Mouse (Mus musculus) frontal cortex, adult (tissue): ENCODE measurements at regions not wholly inside any gene's neighbourhood (a gene's known extent, or its start where the extent isn't known, plus 50 kb on each side); places are given as distances from the start of the nearest gene placed in this dataset.
A peak's percentile ranks its signal among the peaks of the same experiment; 100 is the strongest.

Source experiments
- ATAC-seq: cut with Nextera tagmentation; 2 replicates; pipeline ENCODE4 v1.9.2; 2017; ENCODE audit warnings: mild to moderate bottlenecking, moderate library complexity, mixed read lengths; ENCODE audit not compliant: low TSS enrichment

DNA sequence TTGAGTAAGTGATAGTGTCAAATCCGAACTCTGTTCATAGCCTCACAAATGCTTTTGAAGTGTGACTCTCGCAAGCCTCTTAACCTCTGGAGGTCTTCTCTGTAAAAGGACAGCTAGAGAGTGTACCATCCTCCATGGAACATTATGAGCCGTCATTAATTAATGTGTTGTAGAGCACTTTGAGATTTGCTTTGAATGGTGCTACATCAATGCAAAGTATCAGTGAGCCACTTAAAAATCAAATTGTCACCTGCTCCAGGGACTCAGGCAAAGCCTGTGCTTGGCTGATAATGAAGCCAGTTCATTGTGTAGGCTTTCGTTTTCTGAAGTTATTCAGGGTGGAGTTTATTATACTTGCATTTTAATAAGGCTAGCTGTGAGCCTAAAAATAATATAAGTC, 801.8 kb upstream of the B3galt2 start:
- no peak for ATAC-seq

DNA sequence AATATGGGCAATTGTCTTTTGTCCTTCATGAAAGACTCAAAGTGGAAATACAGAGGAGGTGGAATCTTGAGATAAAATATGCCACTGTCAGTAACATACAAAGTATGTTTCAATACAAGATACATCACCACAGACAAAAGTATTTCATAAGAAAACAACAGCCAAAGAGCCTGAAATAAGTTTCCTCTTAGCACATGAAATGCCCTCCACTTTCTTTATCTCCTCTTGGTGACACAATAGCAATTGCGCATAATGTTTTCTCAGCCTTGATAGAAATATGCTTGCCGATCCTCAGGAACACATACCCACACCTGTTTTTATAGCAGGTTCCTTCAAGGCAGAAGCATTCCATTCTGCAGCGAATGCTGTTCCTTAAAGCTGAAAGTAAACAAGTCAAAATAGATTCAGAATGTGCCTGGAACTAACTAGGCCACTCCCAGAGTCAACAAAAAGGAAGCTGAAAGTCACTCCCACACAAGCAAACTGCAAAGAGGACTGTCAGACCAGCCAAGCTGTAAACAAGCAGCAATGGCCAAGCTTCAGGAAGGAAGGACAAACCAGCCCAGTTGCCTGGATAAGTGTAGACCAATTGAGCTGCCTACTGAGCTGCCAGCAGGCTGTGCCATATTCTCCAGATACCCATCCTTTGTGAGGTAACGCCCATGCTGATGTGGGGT, 773.3 kb upstream of the B3galt2 start:
- ATAC-seq, result no peak

DNA sequence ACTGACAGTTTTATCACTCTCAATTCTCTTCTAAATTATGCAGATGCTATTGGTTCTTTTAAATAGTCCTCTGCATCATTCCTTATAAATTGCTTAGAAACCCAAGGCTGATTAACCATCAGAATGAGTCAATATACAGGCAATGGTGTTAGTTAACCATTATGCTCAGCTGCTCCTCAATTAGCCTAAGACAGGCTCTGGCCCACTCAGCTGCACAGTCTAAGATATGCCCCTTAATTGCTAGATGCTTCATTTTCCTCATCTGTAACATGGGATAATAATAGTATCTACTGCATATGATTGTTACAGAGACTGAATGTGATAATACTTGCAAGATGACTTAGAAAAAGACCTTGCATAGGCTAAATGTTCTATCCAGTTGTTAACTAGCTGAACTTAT, 748.6 kb upstream of the B3galt2 start:
- no peak for ATAC-seq

DNA sequence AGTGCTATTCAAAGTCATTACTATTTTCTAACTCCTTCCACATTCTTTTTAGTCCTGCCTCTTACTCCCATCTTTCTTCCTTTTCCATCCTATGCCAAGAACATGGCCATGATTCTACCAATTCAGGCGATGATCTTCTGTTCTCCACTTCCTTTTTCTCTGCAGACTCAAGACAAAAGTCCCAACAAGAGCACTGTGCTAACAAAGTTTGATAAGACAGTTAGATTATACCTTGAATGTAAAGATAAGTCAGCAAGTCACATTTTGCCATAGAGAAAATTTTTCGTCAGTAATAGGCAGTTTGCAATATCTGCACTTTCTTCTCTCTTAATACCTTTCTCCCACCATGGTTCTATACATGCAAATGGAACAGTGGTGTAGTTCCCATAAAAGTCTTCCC, 747.3 kb upstream of the B3galt2 start:
- ATAC-seq, result no peak

DNA sequence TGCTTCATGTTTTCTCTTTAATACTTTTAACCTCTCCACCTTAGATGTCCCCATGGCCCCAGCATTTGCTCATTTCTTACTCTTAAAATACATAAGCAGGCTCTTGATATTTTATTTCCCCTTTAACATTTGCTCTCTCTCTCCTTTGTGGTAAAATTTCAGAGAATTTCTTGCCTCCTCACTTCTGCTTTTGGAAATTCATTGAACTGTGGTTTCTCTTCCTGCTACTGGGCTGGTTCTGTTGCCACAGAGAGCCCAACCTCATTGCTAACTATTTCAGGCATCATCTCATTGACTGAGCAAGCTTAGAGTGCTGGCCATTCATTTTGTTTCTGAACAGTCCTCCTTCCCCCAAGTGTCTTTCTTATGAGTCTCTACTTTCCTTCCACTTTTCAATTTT, 746.3 kb upstream of the B3galt2 start:
- ATAC-seq, result no peak

DNA sequence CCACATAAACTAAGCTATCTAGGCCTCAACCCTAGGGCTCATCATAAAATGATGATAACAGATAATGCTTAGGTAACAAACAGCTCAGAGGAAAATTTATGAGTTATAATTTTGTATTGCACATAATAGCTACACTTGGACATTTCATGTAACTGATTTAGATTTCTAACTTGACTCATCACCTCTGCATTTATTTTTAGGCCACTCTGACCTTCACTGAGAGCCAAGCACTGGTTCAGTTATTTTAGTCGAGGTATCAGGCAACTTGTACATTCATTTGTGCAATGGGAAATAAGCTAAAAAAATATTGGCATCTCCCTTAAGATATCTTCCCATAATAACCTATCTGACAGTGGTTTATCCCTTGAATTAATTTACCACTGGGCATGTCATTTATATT, 745.4 kb upstream of the B3galt2 start:
- no peak for ATAC-seq

DNA sequence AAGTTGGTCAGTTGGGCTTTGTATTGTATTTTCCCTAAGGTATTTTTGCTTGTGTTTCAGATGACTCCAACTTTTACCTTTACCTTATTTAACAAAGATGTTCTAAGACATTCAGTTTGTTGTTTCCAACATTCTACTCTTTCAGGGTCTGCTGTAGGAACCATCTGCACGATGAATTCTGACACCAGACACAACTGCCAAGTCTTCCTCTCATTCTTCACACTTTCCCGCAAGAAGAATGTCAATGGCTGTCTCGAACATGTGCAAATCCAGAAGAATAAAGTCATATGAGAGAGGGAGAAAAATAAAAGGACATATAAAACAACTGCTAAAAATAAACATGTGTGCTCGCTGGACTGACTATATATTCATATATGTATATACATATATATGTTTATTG, 730.6 kb upstream of the B3galt2 start:
- peak; percentile 86 for ATAC-seq

DNA sequence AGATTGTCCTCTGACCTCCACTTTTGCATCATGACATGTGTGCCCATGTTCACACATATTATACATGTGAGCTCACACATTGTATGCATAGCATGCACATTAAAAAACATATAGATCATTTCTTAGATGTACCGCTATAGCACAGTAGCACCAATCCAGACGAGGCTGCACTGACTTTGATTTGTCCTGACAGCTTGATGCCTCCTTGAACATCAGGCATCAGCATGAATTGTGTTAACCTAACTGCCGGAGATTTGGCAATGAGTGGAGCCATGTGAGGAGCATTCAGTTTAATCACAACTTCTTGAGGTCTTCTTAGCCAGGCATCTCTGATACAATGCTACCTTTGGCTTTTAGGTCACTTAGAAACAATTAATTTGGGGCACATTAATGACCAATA, 683.8 kb upstream of the B3galt2 start:
- no peak for ATAC-seq

DNA sequence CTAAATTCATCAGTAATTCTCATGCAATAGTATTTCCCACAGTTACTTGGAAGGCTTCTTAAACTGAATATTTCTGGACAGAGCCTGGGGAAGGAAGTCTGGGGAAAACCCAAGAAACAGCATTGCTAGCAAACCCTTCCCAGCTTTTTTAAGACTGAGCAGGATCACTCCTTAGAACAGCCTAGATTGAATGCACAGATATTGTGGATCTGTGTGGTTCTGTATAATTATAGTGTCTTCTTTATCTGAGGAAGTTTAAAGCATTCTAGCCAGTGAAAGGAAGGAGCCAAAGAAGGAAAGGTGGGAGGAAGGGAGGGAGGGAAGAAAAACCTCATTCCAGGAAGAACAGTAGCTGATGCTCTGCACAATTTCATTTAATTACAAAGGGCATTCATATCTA, 669.0 kb upstream of the B3galt2 start:
- peak; percentile 96 for ATAC-seq

DNA sequence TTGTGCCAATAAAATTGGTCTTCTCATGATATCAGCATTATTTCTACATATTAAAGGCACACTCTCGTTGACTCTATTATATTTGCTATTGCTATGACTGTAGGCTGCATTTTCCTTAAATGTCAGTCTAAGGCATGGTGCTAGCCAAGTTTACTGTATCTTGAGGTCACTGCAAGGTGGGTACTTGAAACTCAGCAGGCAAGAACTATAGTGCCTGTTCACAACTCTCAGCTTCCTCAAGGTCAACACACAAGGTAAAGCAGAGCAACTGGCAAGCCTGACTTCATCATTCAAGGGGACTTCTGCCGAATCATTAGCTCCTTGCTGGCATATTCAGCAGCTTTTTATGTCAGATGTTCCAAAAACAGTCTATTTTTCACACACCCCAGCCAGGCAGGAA, 667.1 kb upstream of the B3galt2 start:
- ATAC-seq, result no peak

DNA sequence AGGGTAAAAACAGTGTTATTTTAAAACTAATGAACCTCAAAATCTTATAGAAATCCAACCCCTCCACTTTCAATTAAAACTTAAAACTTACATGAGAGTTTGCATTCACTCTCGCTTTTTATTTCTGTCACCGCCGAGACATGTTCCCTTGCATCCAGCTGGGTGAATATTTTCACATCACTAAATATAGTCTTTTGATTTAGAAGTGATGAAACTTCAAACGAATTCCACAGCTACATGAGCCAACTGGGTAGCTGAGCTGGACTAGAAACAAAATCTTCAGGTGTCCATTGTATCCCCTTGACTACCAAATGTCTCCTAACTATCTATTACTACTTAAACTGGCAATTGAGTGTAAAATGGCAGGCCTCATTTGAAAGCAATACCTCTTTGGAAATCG, 657.5 kb upstream of the B3galt2 start:
- peak; percentile 94 for ATAC-seq

DNA sequence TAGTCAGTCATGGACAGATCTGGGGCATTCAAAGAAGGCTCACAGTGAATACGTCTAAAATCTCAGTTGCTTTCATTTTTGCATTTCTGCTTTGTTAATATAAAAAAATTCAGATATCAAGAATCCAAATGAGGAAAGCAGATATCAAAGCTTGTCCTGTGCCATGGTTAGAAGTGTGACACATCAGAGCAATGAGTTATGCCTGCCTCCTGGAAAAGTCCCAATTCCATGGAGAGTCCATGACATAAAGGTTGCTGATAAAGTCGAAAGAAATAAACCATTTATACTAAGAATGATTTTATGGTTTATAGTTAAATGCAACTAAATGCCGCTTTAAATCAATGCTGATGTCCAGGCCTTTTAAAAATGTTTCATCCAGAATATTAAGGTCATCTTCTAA, 656.8 kb upstream of the B3galt2 start:
- no peak for ATAC-seq

DNA sequence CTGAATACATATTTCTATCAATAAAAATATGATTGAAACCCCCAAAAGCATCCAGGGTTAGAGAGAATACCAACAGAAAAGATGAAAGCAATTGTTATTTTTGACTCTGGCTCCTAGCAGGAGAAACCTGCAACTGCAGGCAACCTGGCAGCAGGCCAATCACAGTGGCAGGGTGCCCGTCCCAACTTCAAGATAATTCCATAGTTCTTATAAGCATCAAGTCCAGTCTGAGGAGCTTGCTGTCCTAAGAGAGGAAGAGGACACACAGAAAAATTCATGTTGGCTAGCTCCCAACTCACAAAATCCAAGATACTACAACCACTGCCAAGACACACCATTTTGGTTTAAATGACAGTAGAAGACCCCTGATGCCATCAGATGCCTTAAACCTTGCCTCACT, 654.9 kb upstream of the B3galt2 start:
- no peak for ATAC-seq

DNA sequence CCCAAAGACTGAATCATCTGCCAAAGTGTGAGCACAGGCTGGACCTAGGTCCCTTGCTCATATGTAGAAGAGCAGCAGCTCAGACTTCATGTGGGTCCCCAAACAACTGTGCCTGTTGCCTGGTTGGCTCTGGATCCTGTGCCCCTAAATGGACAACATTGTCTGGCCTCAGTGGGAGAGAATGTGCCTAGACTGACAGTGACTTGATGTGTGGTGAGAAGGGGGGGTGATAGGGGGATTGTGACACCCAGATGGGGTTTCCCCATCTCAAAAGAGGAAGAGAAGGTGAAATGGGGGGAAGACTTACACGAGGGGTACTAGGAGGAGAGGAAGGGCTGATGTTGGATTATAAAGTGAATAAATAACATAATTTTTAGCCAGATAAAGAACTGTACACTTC, 640.2 kb upstream of the B3galt2 start:
- ATAC-seq, result no peak

DNA sequence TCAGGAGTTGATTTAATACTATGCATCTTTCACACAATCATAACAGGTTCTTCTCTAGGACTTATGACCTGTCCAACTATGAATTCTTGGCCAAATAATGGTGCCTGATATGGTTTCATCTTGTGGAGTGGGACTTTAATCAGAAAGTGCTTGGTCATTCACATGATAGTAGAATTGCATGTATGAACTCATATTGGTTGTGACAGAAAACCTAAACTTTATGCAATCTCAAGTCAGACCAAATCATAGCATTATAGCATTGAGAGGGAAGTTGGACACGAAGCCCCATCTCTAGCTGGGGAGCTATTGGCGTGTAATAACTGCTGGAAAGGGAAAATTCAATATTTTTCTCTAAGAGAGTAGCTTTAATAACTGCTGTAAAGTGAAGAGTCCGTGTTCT, 639.4 kb upstream of the B3galt2 start:
- ATAC-seq, result no peak

DNA sequence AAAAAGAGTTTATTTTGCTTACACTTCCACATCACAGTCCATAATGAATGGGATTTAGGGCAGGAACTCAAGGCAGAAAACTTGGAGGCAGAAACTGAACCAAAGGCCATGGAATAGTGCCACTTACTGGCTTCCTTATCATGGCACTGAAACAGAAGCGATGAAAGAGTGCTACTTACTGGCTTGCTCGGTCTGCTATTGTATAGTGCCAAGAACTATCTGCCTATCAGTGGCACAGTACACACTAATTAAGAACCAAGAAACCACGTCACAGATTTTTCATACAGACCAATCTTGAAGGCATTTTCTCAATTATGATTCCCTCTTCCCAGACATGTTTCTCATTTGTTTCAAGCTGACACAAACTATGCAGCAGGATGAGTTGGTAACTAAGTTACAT, 634.4 kb upstream of the B3galt2 start:
- no peak for ATAC-seq

DNA sequence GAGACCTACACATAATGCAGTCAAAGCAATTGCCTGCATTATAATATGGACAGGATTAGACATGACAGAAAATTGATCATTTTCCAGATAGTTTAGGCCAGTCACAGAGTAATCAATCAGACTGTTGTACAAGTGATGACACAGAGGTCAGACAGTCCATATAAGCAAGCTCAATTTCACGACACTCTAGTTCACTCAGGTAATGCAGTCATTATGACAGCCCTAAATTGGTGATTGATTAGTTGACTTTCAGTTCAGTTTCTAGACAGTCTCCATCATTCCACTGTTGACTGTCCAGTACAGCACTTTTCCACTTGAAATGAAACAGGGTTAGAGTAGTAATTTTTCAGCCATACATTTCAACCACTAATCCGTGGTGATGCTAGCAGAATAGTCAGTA, 620.5 kb upstream of the B3galt2 start:
- no peak for ATAC-seq

DNA sequence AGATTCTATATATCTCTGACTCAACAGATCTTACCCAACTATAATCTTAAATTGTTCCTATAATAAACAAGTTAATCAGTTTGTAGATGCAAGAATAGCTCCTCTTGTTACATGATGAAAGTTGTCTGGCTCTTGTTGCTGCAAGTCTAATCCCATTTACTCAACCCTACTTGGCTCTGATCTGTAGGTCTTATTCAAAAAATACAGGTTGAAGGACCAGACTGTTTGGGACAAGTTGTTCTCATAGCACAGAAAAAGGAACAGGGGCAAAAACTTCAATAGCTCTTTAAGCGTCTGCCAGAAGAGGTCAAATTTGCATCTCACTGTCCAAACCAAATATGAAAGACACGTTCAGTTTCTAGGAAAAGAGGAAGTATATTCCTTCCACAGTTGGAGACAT, 587.3 kb upstream of the B3galt2 start:
- ATAC-seq, result peak; percentile 57; the same call in 1 of the 2 replicates

DNA sequence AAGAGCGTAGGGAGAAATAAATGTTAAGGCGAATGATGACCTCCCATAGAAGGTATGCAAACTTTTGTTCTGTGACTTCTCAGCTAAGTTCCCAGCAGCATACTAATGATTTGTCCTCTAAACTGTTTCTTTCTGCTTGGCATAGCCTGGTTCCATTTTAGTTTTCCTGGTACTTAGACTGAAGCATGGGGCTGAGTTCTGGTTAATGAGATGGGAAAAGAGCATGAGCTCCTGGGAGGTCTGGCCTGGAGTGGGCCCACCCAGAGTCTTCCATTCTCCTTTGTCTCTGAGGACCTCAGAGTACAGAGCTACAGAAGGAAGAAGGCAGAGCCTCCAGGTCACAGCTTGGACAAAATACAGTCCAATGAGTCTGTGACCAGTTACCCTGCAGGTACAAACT, 586.9 kb upstream of the B3galt2 start:
- peak; percentile 73 for ATAC-seq

DNA sequence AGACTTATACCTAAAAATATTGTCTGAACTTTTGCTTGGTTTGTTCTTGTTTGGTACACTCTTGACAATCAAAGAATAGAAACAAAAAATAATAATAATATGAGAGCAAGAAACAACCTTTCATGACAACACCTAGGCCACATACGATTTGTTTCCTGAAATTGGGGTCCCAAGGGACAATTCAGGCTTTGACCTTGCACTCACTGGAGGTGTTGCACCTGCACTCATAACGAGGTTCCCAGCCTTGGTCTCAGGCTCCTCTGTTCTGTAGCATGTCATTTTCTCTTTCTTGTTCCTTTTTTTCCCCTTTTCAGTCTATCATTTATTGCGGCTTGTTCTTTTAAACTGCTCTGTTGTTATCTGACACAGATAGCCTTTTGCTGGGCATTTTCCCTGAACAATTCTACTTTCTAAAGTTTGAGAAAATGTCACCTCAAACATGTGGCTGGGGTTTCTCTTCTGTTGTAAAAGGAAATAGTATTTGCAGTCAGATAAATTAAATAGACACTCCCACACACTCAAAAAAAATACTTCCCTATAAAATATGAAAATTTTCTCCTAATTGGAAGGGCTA, 585.9 kb upstream of the B3galt2 start:
- no peak for ATAC-seq

DNA sequence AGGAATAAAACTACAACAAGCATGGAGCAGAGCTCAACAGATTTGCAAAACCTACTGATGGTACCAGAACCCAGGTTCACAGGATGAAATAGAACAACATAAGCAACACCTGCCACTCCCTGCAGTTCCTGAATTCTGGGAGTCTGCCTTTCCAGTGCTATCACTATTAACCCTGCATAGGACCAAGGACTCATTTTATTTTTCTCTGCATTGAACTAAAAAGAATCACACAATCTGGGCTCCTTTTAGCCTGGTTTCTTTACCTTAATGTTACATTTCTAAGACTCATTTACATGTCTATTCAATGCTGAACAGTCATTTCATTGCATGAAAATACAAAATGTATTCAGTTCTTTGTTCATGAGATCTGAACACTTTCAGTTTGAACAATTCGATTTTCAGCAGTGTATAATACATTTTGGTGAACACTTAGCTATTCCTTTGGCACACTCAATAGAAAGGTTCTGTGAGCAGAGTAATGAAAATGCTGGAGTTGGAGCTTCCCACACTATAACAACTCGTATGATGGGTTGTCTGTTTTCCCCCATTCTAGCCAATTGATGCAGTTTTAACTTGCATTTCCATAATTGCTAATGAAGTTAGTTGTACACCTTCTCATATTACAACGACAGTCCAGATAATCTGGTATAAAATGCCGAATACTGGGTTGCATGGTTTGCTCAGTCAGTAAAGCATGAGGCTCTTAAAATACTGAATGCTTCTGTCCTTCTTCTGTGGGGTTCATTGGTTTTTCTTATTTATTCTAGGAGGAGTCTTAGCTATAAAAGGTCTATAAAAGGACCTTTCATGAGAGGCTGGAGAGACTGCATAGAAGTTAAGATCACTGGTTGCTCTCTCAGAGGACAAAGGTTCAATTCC, 579.5 kb upstream of the B3galt2 start:
- no peak for ATAC-seq

DNA sequence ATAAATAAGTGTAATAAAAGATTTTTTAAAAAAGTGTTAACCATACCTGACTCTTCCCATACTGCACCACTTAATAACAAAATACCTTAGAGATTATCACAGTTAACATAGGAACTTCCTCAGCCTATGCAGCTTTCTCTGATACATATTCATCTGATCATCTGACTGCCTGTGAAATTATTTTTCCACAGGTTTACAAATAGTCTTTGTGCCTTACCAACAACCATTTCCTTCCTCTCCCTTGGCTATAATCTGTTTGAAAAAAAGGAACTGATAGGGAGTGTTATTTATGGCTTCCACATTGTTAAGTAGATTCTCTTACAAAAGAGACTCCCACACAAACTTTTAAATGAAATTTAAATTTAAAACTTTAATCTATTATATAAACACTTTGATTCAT, 575.0 kb upstream of the B3galt2 start:
- no peak for ATAC-seq

DNA sequence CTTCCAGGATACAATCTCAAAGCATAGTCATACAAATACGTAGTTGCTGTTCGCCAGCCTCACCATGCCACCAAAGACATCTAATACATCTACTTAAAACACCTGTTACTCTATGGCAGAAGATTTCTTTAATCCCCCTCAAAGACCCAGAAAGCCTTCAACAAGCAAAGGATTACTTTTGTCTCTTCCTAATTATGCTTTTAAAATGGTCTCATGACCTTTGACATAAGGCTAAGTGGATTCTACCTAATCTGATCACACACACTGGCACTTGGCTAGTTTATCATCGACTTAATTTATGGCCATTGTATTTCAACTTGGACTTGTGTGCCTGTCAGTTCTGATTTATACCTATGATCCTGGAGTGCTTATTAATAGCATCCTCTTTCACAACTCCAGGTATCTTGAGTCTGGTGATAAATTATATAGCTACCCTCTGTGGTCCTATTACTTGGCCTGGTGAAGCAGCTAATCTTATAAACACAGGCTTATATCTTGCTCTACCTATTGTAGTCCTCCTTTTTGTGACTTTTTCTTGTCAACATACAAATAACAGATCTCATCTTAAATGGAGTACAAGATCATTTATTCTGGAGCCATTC, 568.6 kb upstream of the B3galt2 start:
- ATAC-seq, result no peak
